Mouse (Mus musculus): ENCODE data around the gene B230104I21Rik. TPM values are rescaled to one million over a fixed set of nuclear protein-coding genes. Genes with fewer than 3 reads are reported as not detected.

B230104I21Rik gene
- polyA plus RNA-seq, 1 experiment from 2014 or later, result not detected

DNA sequence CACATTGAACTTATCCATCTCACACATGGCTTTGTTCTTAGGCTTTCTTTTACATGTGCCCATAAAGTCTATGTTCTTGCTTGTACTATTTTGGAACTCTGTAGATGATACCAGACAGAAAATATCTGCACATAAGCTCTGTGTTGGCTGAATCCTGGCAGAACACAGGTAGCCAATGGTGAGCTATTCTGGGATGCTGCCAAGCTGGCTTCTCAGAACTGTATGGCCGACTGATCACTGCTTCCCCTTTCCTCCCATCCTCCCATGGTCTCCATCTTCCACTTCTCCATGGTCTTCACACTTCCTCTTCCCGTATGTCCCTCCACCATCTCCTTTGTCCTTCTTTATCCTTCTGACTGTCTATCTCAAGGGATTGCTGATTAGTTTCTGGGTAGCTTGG is 26.8 kb upstream of the B230104I21Rik start:
- no peak for TF ChIP-seq CTCF (IDR thresholded peaks at IDR 0.05; ENCODE audit: low read depth)
- no peak for TF ChIP-seq EP300 (IDR thresholded peaks at IDR 0.05; ENCODE audit: low read depth)
- Histone ChIP-seq H3K9me3 (ENCODE audit: low read length) (no peaks in the 10 kb centered on the region), H3K27me3 (ENCODE audit: insufficient read depth, low read length) (no peaks in the 10 kb centered on the region), H3K4me2 (ENCODE audit: low read depth, low read length) (no peak overlapping the region), H3K4me3 (ENCODE audit: low read depth, low read length) (no peak overlapping the region), H3K27ac (ENCODE audit: low read depth) (no peak overlapping the region), H3K4me1 (ENCODE audit: insufficient read depth) (no peaks in the 10 kb centered on the region), H3K36me3 (replicated peaks; ENCODE audit: insufficient read depth, low read length) (no peaks in the 10 kb centered on the region), H3K9ac (replicated peaks) (no peak overlapping the region)
- ATAC-seq (no peak), DNase-seq (no peak)
- 54% methylated on average over 2 of the region's 2 CpGs for WGBS (ENCODE audit: insufficient replicate concordance)

DNA sequence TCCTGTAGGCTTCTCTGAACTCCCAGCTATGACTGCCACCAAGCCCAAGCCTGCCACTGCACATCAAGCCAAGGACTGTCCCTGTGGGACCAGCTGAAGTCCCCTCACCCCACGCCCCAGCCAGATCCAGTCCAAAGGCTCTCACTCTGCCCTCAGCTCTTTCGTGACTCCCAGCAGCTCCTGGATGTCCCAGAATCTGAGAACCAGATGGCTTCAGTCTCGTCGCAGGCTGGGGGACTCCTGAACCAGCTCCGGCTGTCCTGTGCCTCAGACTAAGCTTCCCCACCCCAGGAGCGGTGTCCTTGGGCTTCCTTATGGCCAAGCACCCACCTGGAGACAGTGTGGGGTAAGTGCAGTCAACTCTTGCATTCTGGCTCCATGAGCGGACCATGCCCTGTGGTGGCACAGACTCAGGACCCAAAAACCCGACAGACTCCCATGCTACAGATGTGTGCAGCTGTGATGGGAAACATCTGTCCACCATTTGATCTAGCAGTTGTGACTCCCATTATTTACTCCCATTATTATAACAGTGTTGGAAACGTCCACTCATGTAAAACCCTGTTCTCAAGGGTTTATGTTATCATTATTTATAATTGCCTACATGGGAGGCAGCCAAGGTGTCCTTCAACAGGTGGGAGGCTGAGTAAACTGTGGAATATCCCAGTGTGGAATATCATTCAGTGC is 25.2 kb upstream of the B230104I21Rik start:
- 69% methylated on average over 9 of the region's 9 CpGs for WGBS (ENCODE audit: insufficient replicate concordance)
- ATAC-seq, result no peak
- TF ChIP-seq CTCF (IDR thresholded peaks at IDR 0.05; ENCODE audit: low read depth) (no peak), EP300 (IDR thresholded peaks at IDR 0.05; ENCODE audit: low read depth) (no peak)
- Histone ChIP-seq H3K4me2 (ENCODE audit: low read depth, low read length) (no peak overlapping the region), H3K4me1 (ENCODE audit: insufficient read depth) (no peaks in the 10 kb centered on the region), H3K27me3 (ENCODE audit: insufficient read depth, low read length) (no peaks in the 10 kb centered on the region), H3K27ac (ENCODE audit: low read depth) (no peak overlapping the region), H3K9ac (replicated peaks) (no peak overlapping the region), H3K36me3 (replicated peaks; ENCODE audit: insufficient read depth, low read length) (no peaks in the 10 kb centered on the region), H3K9me3 (ENCODE audit: low read length) (no peaks in the 10 kb centered on the region), H3K4me3 (ENCODE audit: low read depth, low read length) (no peak overlapping the region)
- no peak for DNase-seq

DNA sequence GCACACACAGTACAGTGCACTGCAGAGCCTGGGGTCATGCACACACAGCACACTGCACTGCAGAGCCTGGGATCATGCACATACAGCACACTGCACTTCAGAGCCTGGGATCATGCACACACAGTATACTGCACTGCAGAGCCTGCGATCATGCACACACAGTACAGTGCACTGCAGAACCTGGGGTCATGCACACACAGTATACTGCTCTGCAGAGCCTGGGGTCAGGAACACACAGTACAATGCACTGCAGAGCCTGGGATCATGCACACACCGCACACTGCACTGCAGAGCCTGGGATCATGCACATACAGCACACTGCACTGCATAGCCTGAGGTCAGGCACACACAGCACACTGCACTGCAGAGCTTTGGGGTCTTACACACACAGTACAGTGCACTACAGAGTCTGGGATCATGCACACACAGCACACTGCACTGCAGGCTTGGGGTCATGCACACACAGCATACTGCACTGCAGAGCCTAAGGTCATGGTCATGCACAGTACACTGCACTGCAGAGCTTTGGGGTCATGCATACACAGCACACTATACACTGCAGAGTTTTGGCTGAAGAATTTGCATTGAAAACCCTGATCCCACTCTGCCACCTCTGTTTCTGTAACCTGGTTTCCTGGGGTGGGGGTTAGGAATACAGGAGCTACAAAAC is 23.6 kb upstream of the B230104I21Rik start:
- no peaks in the 10 kb centered on the region for H3K9me3 ChIP-seq (ENCODE audit: low read length)
- WGBS (ENCODE audit: insufficient replicate concordance), result 63% methylated on average over 2 of the region's 2 CpGs
- no peaks in the 10 kb centered on the region for H3K36me3 ChIP-seq (replicated peaks; ENCODE audit: insufficient read depth, low read length)
- no peak overlapping the region for H3K9ac ChIP-seq (replicated peaks)
- no peaks in the 10 kb centered on the region for H3K4me1 ChIP-seq (ENCODE audit: insufficient read depth)
- no peak overlapping the region for H3K27ac ChIP-seq (ENCODE audit: low read depth)
- DNase-seq (no peak), ATAC-seq (no peak)
- no peaks in the 10 kb centered on the region for H3K27me3 ChIP-seq (ENCODE audit: insufficient read depth, low read length)
- TF ChIP-seq EP300 (IDR thresholded peaks at IDR 0.05; ENCODE audit: low read depth), result no peak
- no peak for TF ChIP-seq CTCF (IDR thresholded peaks at IDR 0.05; ENCODE audit: low read depth)
- no peak overlapping the region for H3K4me3 ChIP-seq (ENCODE audit: low read depth, low read length)
- H3K4me2 ChIP-seq (ENCODE audit: low read depth, low read length), result no peak overlapping the region

DNA sequence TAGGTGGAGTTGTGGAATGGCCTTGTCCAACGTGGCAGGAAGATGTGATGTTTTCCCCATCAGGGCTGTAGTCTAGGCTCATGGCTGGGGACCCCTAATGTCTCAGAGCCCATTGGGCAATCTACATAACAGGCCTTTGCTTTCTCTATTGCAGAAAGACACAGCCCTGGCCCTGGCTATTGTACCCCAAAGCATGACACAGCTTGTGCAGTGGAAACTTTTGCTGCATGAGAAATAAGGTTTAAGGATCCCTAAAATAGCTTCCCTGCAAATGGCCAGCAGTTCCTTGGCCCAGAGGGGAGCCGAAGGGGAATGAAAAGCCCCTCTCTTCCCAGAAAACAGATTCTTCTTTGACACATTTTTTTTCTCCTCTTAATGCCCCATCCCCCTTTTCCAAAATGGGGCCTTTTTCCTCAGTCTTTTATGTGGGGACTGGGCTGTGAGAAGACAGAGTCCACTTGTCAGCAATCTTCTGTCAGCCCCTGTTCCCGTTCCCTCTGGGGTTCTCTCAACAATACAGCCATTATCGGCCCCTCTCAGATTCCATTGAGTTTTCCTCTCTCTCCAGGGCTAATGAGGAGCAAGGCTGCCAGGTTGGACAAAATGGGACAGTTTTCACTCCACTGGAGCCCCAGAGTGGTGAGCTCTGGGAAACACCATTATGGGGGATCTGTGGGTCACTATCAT is 22.8 kb upstream of the B230104I21Rik start:
- TF ChIP-seq CTCF (IDR thresholded peaks at IDR 0.05; ENCODE audit: low read depth) (no peak), EP300 (IDR thresholded peaks at IDR 0.05; ENCODE audit: low read depth) (no peak)

GRCm38 (mm10) chr4:154313622-154313967 is 22.3 kb upstream of the B230104I21Rik start:
- no peak overlapping the region for H3K4me3 ChIP-seq (ENCODE audit: low read depth, low read length)
- no peaks in the 10 kb centered on the region for H3K9me3 ChIP-seq (ENCODE audit: low read length)
- no peaks in the 10 kb centered on the region for H3K4me1 ChIP-seq (ENCODE audit: insufficient read depth)
- 70% methylated on average over 11 of the region's 11 CpGs for WGBS (ENCODE audit: insufficient replicate concordance)
- ATAC-seq (no peak), DNase-seq (no peak)
- H3K36me3 ChIP-seq (replicated peaks; ENCODE audit: insufficient read depth, low read length), result no peaks in the 10 kb centered on the region
- no peak overlapping the region for H3K9ac ChIP-seq (replicated peaks)
- no peaks in the 10 kb centered on the region for H3K27me3 ChIP-seq (ENCODE audit: insufficient read depth, low read length)
- TF ChIP-seq CTCF (IDR thresholded peaks at IDR 0.05; ENCODE audit: low read depth), result no peak
- no peak for TF ChIP-seq EP300 (IDR thresholded peaks at IDR 0.05; ENCODE audit: low read depth)
- no peak overlapping the region for H3K4me2 ChIP-seq (ENCODE audit: low read depth, low read length)
- no peak overlapping the region for H3K27ac ChIP-seq (ENCODE audit: low read depth)

More for the DNA sequence above, 22.8 kb upstream of the B230104I21Rik start:
- DNase-seq (no peak), ATAC-seq (no peak)
- H3K4me1 ChIP-seq (ENCODE audit: insufficient read depth), result no peaks in the 10 kb centered on the region
- H3K27me3 ChIP-seq (ENCODE audit: insufficient read depth, low read length), result no peaks in the 10 kb centered on the region
- no peak overlapping the region for H3K27ac ChIP-seq (ENCODE audit: low read depth)
- H3K9me3 ChIP-seq (ENCODE audit: low read length), result no peaks in the 10 kb centered on the region
- no peaks in the 10 kb centered on the region for H3K36me3 ChIP-seq (replicated peaks; ENCODE audit: insufficient read depth, low read length)
- no peak overlapping the region for H3K9ac ChIP-seq (replicated peaks)
- 55% methylated on average over 4 of the region's 4 CpGs for WGBS (ENCODE audit: insufficient replicate concordance)
- no peak overlapping the region for H3K4me2 ChIP-seq (ENCODE audit: low read depth, low read length)
- H3K4me3 ChIP-seq (ENCODE audit: low read depth, low read length), result no peak overlapping the region

GRCm38 (mm10) chr4:154325410-154325809 is 10.5 kb upstream of the B230104I21Rik start:
- H3K27me3 ChIP-seq (ENCODE audit: insufficient read depth, low read length), result no peaks in the 10 kb centered on the region
- no peak overlapping the region for H3K4me2 ChIP-seq (ENCODE audit: low read depth, low read length)
- 72% methylated on average over 4 of the region's 4 CpGs for WGBS (ENCODE audit: insufficient replicate concordance)
- no peak for TF ChIP-seq CTCF (IDR thresholded peaks at IDR 0.05; ENCODE audit: low read depth)
- no peak for TF ChIP-seq EP300 (IDR thresholded peaks at IDR 0.05; ENCODE audit: low read depth)
- no peak overlapping the region for H3K27ac ChIP-seq (ENCODE audit: low read depth)
- no peaks in the 10 kb centered on the region for H3K36me3 ChIP-seq (replicated peaks; ENCODE audit: insufficient read depth, low read length)
- H3K4me1 ChIP-seq (ENCODE audit: insufficient read depth), result no peaks in the 10 kb centered on the region
- DNase-seq, result no peak
- H3K9ac ChIP-seq (replicated peaks), result no peak overlapping the region
- no peak for ATAC-seq
- H3K4me3 ChIP-seq (ENCODE audit: low read depth, low read length), result no peak overlapping the region
- no peaks in the 10 kb centered on the region for H3K9me3 ChIP-seq (ENCODE audit: low read length)
